Mouse (Mus musculus) myocyte (in vitro differentiated cells): Measurements from ENCODE around the gene Uap1l1. TPM values are rescaled to one million over a fixed set of nuclear protein-coding genes. Genes with fewer than 3 reads are reported as not detected.
A peak's percentile ranks its signal among the peaks of the same experiment; 100 is the strongest.

Experiments used
- H3K27me3 ChIP-seq: one replicate; pipeline ENCODE4 v1.6.1; 2011; ENCODE audit not compliant: control insufficient read depth, insufficient read depth, insufficient read length
- H3K36me3 ChIP-seq: one replicate; pipeline ENCODE4 v1.6.1; 2011; ENCODE audit not compliant: control insufficient read depth, insufficient read depth
- H3K4me2 ChIP-seq: one replicate; pipeline ENCODE4 v1.6.1; 2011; ENCODE audit warnings: low read depth, control low read depth
- H3K4me3 ChIP-seq: one replicate; pipeline ENCODE4 v1.5.1; 2011; ENCODE audit warnings: mild to moderate bottlenecking, control low read depth, moderate library complexity
- H3K79me2 ChIP-seq: one replicate; pipeline ENCODE4 v1.6.1; 2011; ENCODE audit not compliant: control insufficient read depth, insufficient read depth
- H3ac ChIP-seq: one replicate; pipeline ENCODE4 v1.6.1; 2011; ENCODE audit not compliant: control insufficient read depth, insufficient read length
- CEBPB ChIP-seq: IDR thresholded peaks from 2 replicates; pipeline ENCODE4 v1.6.1; 2011; ENCODE audit warnings: mild to moderate bottlenecking, moderate library complexity; ENCODE audit not compliant: poor library complexity, insufficient read depth, severe bottlenecking
- E2F4 ChIP-seq: IDR thresholded peaks from one replicate; pipeline ENCODE4 v1.6.1; 2011; ENCODE audit warnings: mild to moderate bottlenecking, control low read depth, moderate library complexity; ENCODE audit not compliant: insufficient read depth
- MAX ChIP-seq: IDR thresholded peaks from one replicate; pipeline ENCODE4 v1.6.1; 2011; ENCODE audit warnings: low read depth, mild to moderate bottlenecking, control low read depth
- MYOD1 ChIP-seq, 3 experiments: IDR thresholded peaks; one replicate each; pipeline ENCODE4 v1.6.1; 2011; ENCODE audit warnings: control low read depth in 2 of 3, low read depth in 2 of 3, mild to moderate bottlenecking in 2 of 3, moderate library complexity in 1 of 3; ENCODE audit not compliant: insufficient read length in 2 of 3, control insufficient read depth in 1 of 3
- MYOG ChIP-seq, 3 experiments: IDR thresholded peaks; one replicate each; pipeline ENCODE4 v1.6.1; 2011; ENCODE audit warnings: control low read depth in 2 of 3, low read depth in 2 of 3, mild to moderate bottlenecking in 2 of 3; ENCODE audit not compliant: insufficient read length in 2 of 3, control insufficient read depth in 1 of 3, insufficient read depth in 1 of 3
- POLR2A ChIP-seq: IDR thresholded peaks from one replicate; pipeline ENCODE4 v1.6.1; 2011; ENCODE audit warnings: low read depth, mild to moderate bottlenecking, control low read depth, moderate library complexity; ENCODE audit not compliant: insufficient read length
- POLR2AphosphoS2 ChIP-seq: IDR thresholded peaks from one replicate; pipeline ENCODE4 v1.6.1; 2011; ENCODE audit warnings: low read depth, control low read depth; ENCODE audit not compliant: insufficient read length
- REST ChIP-seq: IDR thresholded peaks from one replicate; pipeline ENCODE4 v1.6.1; 2011; ENCODE audit warnings: mild to moderate bottlenecking, control low read depth, moderate library complexity; ENCODE audit not compliant: insufficient read depth, insufficient read length
- SRF ChIP-seq: IDR thresholded peaks from one replicate; pipeline ENCODE4 v1.6.1; 2011; ENCODE audit warnings: low read depth; ENCODE audit not compliant: control insufficient read depth, insufficient read length
- TCF12 ChIP-seq: IDR thresholded peaks from one replicate; pipeline ENCODE4 v1.6.1; 2011; ENCODE audit warnings: mild to moderate bottlenecking, control low read depth; ENCODE audit not compliant: poor library complexity, insufficient read depth, severe bottlenecking
- TCF3 ChIP-seq: IDR thresholded peaks from one replicate; pipeline ENCODE4 v1.6.1; 2011; ENCODE audit warnings: low read depth, control low read depth; ENCODE audit not compliant: insufficient read length
- USF1 ChIP-seq: IDR thresholded peaks from one replicate; pipeline ENCODE4 v1.6.1; 2011; ENCODE audit warnings: low read depth, mild to moderate bottlenecking, control low read depth, moderate library complexity
- polyA plus RNA-seq: library from polyadenylated mRNA; unstranded; fragments of >200 nt; fragmentation: generic; extraction: Trizol; gene quantifications from one replicate; pipeline ENCODE4 v1.2.1, GENCODE M21; 2012; ENCODE audit warnings: missing spikeins

Uap1l1 gene
- polyA plus RNA-seq, 1 experiment: 68.3 TPM

DNA sequence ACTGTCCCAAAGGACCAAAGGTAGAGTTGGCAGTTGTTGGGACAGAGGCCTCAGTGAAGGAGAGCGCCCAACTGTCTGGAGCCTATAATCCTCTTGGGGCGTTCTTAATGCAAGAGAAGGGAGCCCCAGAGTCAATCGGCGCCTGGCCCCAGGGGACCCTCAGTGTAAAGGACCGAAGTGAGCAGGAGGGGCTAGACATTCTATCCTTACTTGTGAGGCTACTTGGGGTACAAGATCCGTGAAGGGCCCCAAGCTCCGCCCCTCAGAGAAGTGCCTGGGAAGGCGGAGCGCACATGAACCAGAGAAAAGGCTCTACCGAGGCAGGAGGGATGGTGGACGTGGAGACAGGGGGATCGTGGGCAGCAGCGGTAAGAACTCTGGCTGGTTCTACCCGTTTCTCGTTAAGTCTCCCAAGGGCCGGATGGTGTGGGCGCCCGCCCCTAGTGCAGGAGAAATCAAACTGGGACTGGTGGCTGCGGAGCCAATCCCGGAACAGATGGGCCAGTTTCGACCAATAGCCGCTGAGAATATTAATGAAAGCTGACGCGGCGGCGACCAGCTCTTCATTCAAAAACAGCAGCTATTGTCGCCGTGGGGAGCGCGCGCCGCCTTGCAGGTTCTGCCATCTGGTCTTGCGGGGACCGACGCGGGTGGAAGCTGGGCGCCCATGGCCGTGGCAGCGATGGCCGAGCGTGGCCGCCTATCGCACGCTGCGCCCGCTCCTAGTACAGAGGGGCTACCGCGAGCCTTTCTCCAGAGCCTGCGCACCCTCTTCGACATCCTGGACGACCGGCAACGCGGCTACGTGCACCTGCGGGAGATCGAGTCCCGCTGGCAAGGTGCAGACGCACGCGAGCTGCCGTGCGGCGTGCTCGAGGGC is 6.5 kb upstream of the Uap1l1 start, which contains the start of gene Sapcd2:
TSS of gene Sapcd2 (plus strand) at position 558 of the 880 bp plus-strand sequence.
- TF ChIP-seq POLR2AphosphoS2 (peak; percentile 73), REST (peak; percentile 14), MYOD1 (IDR thresholded peaks at IDR 0.05; ENCODE audit: control insufficient read depth in 1 of 3, insufficient read length in 2 of 3, low read depth in 2 of 3) (no peak), E2F4 (peak; percentile 93), POLR2A (peak; percentile 89), USF1 (no peak), SRF (no peak), MYOG (IDR thresholded peaks at IDR 0.05; ENCODE audit: control insufficient read depth in 1 of 3, insufficient read depth in 1 of 3, insufficient read length in 2 of 3, low read depth in 2 of 3) (peak in 1 of 3 experiments; percentile 17)
- Histone ChIP-seq H3ac (peak within 1 kb of the TSS; percentile 67), H3K27me3 (no peaks in the 10 kb centered on the region)

GRCm38 (mm10) chr2:25369996-25370395 is 4.5 kb upstream of the Uap1l1 start:
- Histone ChIP-seq H3K36me3 (no peaks in the 10 kb centered on the region), H3K79me2 (no peaks in the 10 kb centered on the region), H3ac (no peak overlapping the region), H3K4me2 (no peak overlapping the region), H3K4me3 (no peak overlapping the region), H3K27me3 (no peaks in the 10 kb centered on the region)
- no peak for TF ChIP-seq POLR2A
- TF ChIP-seq CEBPB: no peak
- TF ChIP-seq POLR2AphosphoS2: no peak
- no peak for TF ChIP-seq MYOG (IDR thresholded peaks at IDR 0.05; ENCODE audit: control insufficient read depth in 1 of 3, insufficient read depth in 1 of 3, insufficient read length in 2 of 3, low read depth in 2 of 3)
- TF ChIP-seq TCF3: no peak
- TF ChIP-seq USF1: no peak
- TF ChIP-seq E2F4: no peak
- no peak for TF ChIP-seq MAX
- TF ChIP-seq MYOD1 (IDR thresholded peaks at IDR 0.05; ENCODE audit: control insufficient read depth in 1 of 3, insufficient read length in 2 of 3, low read depth in 2 of 3): no peak
- no peak for TF ChIP-seq TCF12
- no peak for TF ChIP-seq SRF
- no peak for TF ChIP-seq REST

More for the DNA sequence above, 6.5 kb upstream of the Uap1l1 start, which contains the start of gene Sapcd2:
- H3K4me3 ChIP-seq: peak within 1 kb of the TSS; percentile 49
- no peaks in the 10 kb centered on the region for H3K79me2 ChIP-seq
- no peaks in the 10 kb centered on the region for H3K36me3 ChIP-seq
- H3K4me2 ChIP-seq: peak within 1 kb of the TSS; percentile 89

- no peak for TF ChIP-seq MAX
- no peak for TF ChIP-seq USF1
- TF ChIP-seq REST: no peak
- TF ChIP-seq CEBPB: no peak
- no peak for TF ChIP-seq MYOD1 (IDR thresholded peaks at IDR 0.05; ENCODE audit: control insufficient read depth in 1 of 3, insufficient read length in 2 of 3, low read depth in 2 of 3)
- no peak for TF ChIP-seq POLR2A
- no peak for TF ChIP-seq MYOG (IDR thresholded peaks at IDR 0.05; ENCODE audit: control insufficient read depth in 1 of 3, insufficient read depth in 1 of 3, insufficient read length in 2 of 3, low read depth in 2 of 3)
- TF ChIP-seq TCF12: no peak
- no peak for TF ChIP-seq SRF
- no peak for TF ChIP-seq POLR2AphosphoS2
- TF ChIP-seq E2F4: no peak
- no peak for TF ChIP-seq TCF3
- Histone ChIP-seq H3ac (peak overlapping the region; percentile 17), H3K4me3 (peak overlapping the region; percentile 43), H3K79me2 (no peaks in the 10 kb centered on the region), H3K36me3 (peaks cover 3% of the 10 kb centered on the region), H3K4me2 (peak overlapping the region; percentile 94), H3K27me3 (no peaks in the 10 kb centered on the region)
Observed at GRCm38 (mm10) chr2:25364761-25365090, 756 bp downstream of the Uap1l1 start.

DNA sequence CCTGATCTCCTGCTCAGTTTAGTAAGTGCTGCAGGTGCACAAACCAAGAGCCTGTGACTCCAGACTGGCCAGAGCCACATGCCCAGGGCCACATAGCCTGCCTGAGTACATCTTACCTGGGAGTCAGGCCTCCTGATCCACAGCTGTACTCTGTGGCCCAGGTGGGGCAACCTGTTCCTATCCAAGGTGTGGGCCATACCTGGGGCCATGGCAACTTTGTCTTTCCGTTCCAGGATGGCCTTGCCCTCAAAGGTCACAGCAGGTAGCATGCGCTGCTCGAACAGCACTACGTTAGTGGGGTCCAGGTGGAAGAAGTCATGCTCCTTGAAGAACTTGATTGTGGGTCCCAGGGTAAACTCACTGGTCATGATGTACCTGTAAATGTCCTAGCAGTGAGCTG is 1.2 kb downstream of the Uap1l1 start:
- H3ac ChIP-seq: no peak overlapping the region
- H3K4me2 ChIP-seq: peak overlapping the region; percentile 94
- no peaks in the 10 kb centered on the region for H3K79me2 ChIP-seq
- no peak for TF ChIP-seq MAX
- no peak for TF ChIP-seq POLR2AphosphoS2
- TF ChIP-seq MYOD1 (IDR thresholded peaks at IDR 0.05; ENCODE audit: control insufficient read depth in 1 of 3, insufficient read length in 2 of 3, low read depth in 2 of 3): no peak
- no peak for TF ChIP-seq E2F4
- no peak for TF ChIP-seq REST
- no peak for TF ChIP-seq POLR2A
- no peak for TF ChIP-seq TCF12
- no peak for TF ChIP-seq TCF3
- peak overlapping the region; percentile 43 for H3K4me3 ChIP-seq
- peaks cover 3% of the 10 kb centered on the region for H3K36me3 ChIP-seq
- no peaks in the 10 kb centered on the region for H3K27me3 ChIP-seq
